ENCODE assay signal across 8 mouse cellular contexts in the genomic region with DNA sequence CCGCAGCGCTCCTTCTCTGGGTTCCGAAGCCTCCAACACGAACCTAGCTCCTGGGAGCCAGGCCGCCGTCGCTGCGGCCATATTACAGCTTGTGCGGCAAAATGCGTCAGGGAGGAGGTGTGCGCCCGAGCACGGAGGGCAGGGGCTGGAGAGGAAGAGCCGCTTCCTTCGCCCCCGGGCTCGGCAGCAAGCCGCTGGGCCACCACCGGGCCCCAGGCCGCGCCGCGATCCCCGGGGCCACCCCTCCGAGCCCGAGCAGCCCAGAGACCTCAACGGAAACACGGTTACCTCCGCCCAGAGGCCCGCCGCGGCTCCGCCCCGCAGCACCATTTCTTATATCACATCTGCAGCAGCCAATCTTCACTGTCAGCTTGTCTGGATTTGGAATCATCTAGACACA. TPM values are rescaled to one million over a fixed set of nuclear protein-coding genes. Genes with fewer than 3 reads are reported as not detected.
DNase-seq lines count a peak whose midpoint lies in the region; ATAC-seq lines count a peak whose summit lies in the region.

No protein-coding gene starts in this region.

- H3K4me3 ChIP-seq in erythroblast, embryonic 14.5 days (replicated peaks) = peak overlapping the region; percentile 51
- H3K4me3 ChIP-seq in intestine, embryonic 14.5 days (ENCODE audit: low read depth, low read length) = peak overlapping the region; percentile 41
- H3K4me3 ChIP-seq in midbrain, embryonic 14.5 days (replicated peaks; ENCODE audit: low read depth, low read length) = peak overlapping the region; percentile 44

- H3K27me3 ChIP-seq in erythroblast, embryonic 14.5 days (ENCODE audit: control insufficient read depth) = peaks cover 28% of the 10 kb centered on the region
- H3K27me3 ChIP-seq in intestine, embryonic 14.5 days (replicated peaks; ENCODE audit: control insufficient read depth, insufficient read depth, low read length) = 0 out of 2 replicates have a peak, but pooled peaks cover 5% of the 10 kb centered on the region
- H3K27me3 ChIP-seq in midbrain, embryonic 14.5 days (ENCODE audit: control insufficient read depth, insufficient read depth, low read length) = no peaks in the 10 kb centered on the region

- 0 out of 2 replicates have a peak, but pooled peaks have one; percentile 38 for ATAC-seq in intestine, embryonic 14.5 days (replicated peaks; ENCODE audit: low FRiP score, low TSS enrichment, low read depth)
- no peak for ATAC-seq in midbrain, embryonic 14.5 days (ENCODE audit: low FRiP score, low TSS enrichment)

- no peaks in the 10 kb centered on the region for H3K36me3 ChIP-seq in erythroblast, embryonic 14.5 days (ENCODE audit: control insufficient read depth)
- no peaks in the 10 kb centered on the region for H3K36me3 ChIP-seq in intestine, embryonic 14.5 days (ENCODE audit: control insufficient read depth, insufficient read depth, low read length)
- H3K36me3 ChIP-seq in midbrain, embryonic 14.5 days (ENCODE audit: control insufficient read depth, insufficient read depth, low read length) = no peaks in the 10 kb centered on the region

- H3K4me1 ChIP-seq in erythroblast, embryonic 14.5 days (ENCODE audit: control insufficient read depth) = peaks cover 4% of the 10 kb centered on the region
- no peaks in the 10 kb centered on the region for H3K4me1 ChIP-seq in intestine, embryonic 14.5 days (replicated peaks; ENCODE audit: control insufficient read depth, insufficient read depth, low read length)
- no peaks in the 10 kb centered on the region for H3K4me1 ChIP-seq in midbrain, embryonic 14.5 days (ENCODE audit: control insufficient read depth, insufficient read depth, low read length)

- H3K9me3 ChIP-seq in erythroblast, embryonic 14.5 days (ENCODE audit: control insufficient read depth, low read length) = no peaks in the 10 kb centered on the region
- no peaks in the 10 kb centered on the region for H3K9me3 ChIP-seq in intestine, embryonic 14.5 days (ENCODE audit: control insufficient read depth, low read length)
- H3K9me3 ChIP-seq in midbrain, embryonic 14.5 days (ENCODE audit: control insufficient read depth, low read length) = no peaks in the 10 kb centered on the region; the same call in 1 of the 2 replicates

- peak; percentile 75 for DNase-seq in heart, adult 11 months
- no peak for DNase-seq in heart, postnatal 4 days
- peak; percentile 18 for DNase-seq in MEL-GATA-1-ER (ENCODE audit: extremely low read depth, low read depth)
- DNase-seq in intestine, embryonic 14.5 days (ENCODE audit: low spot score) = peak; percentile 73
- peak; percentile 60 for DNase-seq in midbrain, embryonic 14.5 days
- DNase-seq in thymus, postnatal 0 days (ENCODE audit: low spot score) = peak; percentile 37
- no peak for DNase-seq in urinary bladder, postnatal 36 days (ENCODE audit: low spot score in 2 of 2)

- H3K9ac ChIP-seq in intestine, embryonic 14.5 days (ENCODE audit: low read length) = peak overlapping the region; percentile 48
- peak overlapping the region; percentile 63 for H3K9ac ChIP-seq in midbrain, embryonic 14.5 days (replicated peaks; ENCODE audit: low read length)

- 2% methylated on average over 34 of the region's 34 CpGs for WGBS in intestine, embryonic 14.5 days
- 2% methylated on average over 34 of the region's 34 CpGs for WGBS in midbrain, embryonic 14.5 days

- peak overlapping the region; percentile 77 for H3K4me2 ChIP-seq in intestine, embryonic 14.5 days (ENCODE audit: low read length)
- H3K4me2 ChIP-seq in midbrain, embryonic 14.5 days (ENCODE audit: low read length) = peak overlapping the region; percentile 67

- H3K27ac ChIP-seq in intestine, embryonic 14.5 days (ENCODE audit: low read depth) = no peak overlapping the region
- H3K27ac ChIP-seq in midbrain, embryonic 14.5 days (replicated peaks; ENCODE audit: low read depth, low read length) = peak overlapping the region; percentile 42

RNA-seq across cellular contexts. Expression of gene Muc3a, which starts 22.9 kb away (rescaled TPM):
- total RNA-seq in heart, postnatal 4 days (2021) = under 1 TPM; 0.32 to 0.33 TPM
- not detected in 2 replicates for polyA plus RNA-seq in erythroblast, embryonic 14.5 days (2012)
- 2.2 and 2.4 TPM in 2 replicates for polyA plus RNA-seq in intestine, embryonic 14.5 days (2014; fragmentation: Nextera tagmentation; extraction: Ambion mirVana)
- polyA plus RNA-seq in midbrain, embryonic 14.5 days (2014; fragmentation: Nextera tagmentation; extraction: Ambion mirVana) = 0.14 and 0.30 TPM in 2 replicates
- polyA plus RNA-seq in thymus, postnatal 0 days (2015; fragmentation: Nextera tagmentation; extraction: Ambion mirVana) = 1.7 TPM in 2 replicates

RNA-seq across cellular contexts. Expression of gene Muc3, which starts 40.2 kb away (rescaled TPM):
- total RNA-seq in heart, postnatal 4 days (2021) = not detected
- not detected in 2 replicates for polyA plus RNA-seq in erythroblast, embryonic 14.5 days (2012)
- polyA plus RNA-seq in intestine, embryonic 14.5 days (2014; fragmentation: Nextera tagmentation; extraction: Ambion mirVana) = 0.81 and 1.3 TPM in 2 replicates
- not detected in 2 replicates for polyA plus RNA-seq in midbrain, embryonic 14.5 days (2014; fragmentation: Nextera tagmentation; extraction: Ambion mirVana)
- 0.36 and 0.46 TPM in 2 replicates for polyA plus RNA-seq in thymus, postnatal 0 days (2015; fragmentation: Nextera tagmentation; extraction: Ambion mirVana)

Comparison
In these comparisons a context has a peak if more than half of its experiments do, and no peak if none do; other contexts are left out.
1. DNase-seq: peak in heart, adult 11 months (single experiment), MEL-GATA-1-ER (single experiment), intestine, embryonic 14.5 days (single experiment), midbrain, embryonic 14.5 days (single experiment) and thymus, postnatal 0 days (single experiment); none in heart, postnatal 4 days (single experiment) and urinary bladder, postnatal 36 days (0 of 2).
2. Peak in every context shown above with its lines, with median percentiles within 50 percentile points of each other: H3K4me3 ChIP-seq.